In the genomic region with DNA sequence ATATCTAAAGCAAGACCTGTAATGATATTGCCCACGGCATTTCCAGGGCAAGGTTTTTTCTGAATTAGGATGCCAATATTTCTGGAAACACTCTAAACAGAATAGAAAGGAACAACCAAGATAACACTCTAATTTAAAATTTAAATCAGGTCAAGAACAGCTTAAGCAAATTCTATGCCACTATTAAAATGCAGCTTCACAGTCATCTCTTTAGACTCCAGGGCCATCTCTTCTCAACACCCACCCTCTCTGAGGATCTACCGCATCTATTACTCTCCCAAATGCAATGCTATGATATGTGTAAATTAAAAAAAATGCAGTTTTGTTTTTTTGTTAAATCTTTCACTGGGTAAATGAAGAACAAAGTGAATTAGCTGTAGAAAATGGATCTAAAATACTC, we compare ENCODE assay signal across 16 mouse cellular contexts.
"Had no signal": no experiment of that assay in that cellular context is flagged by ENCODE, and none has a peak within 500 bp of the region (broad histone marks: within the 10 kb centered on the region; RNA-seq: fewer than 3 reads in every experiment).

No protein-coding gene starts in this region.

- H3K27me3 ChIP-seq: neural tube, embryonic 13.5 days; neural tube, embryonic 15.5 days; stomach, embryonic 15.5 days had no signal

- H3K4me3 ChIP-seq: neural tube, embryonic 13.5 days; neural tube, embryonic 15.5 days; stomach, embryonic 15.5 days had no signal

- DNase-seq: retina, postnatal 1 day; right cerebral cortex, adult 18-20 months; right cerebral cortex, postnatal 14 days; right cerebral cortex, postnatal 25 days; right cerebral cortex, postnatal 4 days; spleen, adult 18-20 months; thymus, adult 18-20 months; thymus, adult 2 months; thymus, postnatal 14 days; thymus, postnatal 25 days; thymus, postnatal 36 days; thymus, postnatal 4 days had no signal

- H3K9ac ChIP-seq: neural tube, embryonic 13.5 days; neural tube, embryonic 15.5 days; stomach, embryonic 15.5 days had no signal

- H3K27ac ChIP-seq: neural tube, embryonic 13.5 days; neural tube, embryonic 15.5 days; stomach, embryonic 15.5 days; stomach, postnatal 0 days had no signal

- H3K4me1 ChIP-seq: neural tube, embryonic 13.5 days; neural tube, embryonic 15.5 days; stomach, embryonic 15.5 days had no signal

- H3K4me2 ChIP-seq: neural tube, embryonic 13.5 days; neural tube, embryonic 15.5 days; stomach, embryonic 15.5 days had no signal

- H3K36me3 ChIP-seq: neural tube, embryonic 13.5 days; neural tube, embryonic 15.5 days; stomach, embryonic 15.5 days had no signal

- H3K9me3 ChIP-seq: neural tube, embryonic 13.5 days; neural tube, embryonic 15.5 days; stomach, embryonic 15.5 days had no signal
